ENCODE assay signal across 1 mouse cellular context in the genomic region with DNA sequence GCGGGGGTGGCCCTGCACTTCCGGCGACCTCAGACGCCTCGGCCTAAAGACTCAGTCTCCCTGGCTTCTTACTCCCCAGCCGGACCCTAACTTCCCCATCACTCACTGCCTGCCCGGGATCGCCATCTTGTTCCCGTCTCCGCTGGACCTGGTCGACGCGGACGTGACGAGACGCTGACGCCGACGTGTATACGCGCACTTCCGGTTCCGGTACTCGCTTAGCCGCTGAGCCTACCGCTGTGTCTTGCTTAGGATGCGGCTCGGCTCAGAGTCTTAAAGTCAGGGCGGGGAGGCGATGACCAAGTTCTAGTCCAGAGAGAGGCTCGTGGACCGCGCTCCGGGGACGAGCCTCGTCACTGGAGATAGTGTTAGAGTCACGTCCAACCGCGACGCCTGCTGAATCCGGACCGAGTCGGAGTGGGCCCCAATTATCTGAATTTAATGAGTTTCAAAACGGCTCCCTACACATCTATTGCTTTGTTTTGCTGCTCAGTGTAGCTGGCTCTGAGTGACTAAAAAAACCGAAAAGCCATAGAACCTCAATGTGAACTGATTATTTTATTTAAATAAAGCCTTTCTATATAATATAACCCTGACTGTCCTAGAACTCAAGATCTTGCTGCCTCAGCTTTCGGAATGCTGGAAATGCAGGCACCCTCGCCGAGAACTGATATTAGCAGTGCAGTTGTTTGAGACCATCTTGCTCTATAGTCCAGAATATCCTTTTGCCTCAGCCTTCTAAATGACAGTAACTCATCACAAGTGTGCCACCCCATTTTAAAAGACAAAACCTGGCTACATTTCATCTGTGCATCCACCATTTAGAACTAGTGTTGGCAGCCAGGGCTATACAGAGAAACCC.
TF ChIP-seq lines count a peak whose summit lies in the region.

Gene Nsrp1 (minus strand): TSS at position 163 of the 862 bp plus-strand sequence.

TF ChIP-seq in CH12.LX, 34 proteins besides CTCF, POLR2A, EP300 and RAD21:
- peak; percentile 32; the same call in 1 of the 2 replicates for TF ChIP-seq MEF2A (IDR thresholded peaks at IDR 0.05; ENCODE audit: borderline replicate concordance, low read depth, low read length)
- TF ChIP-seq NELFE (IDR thresholded peaks at IDR 0.05; ENCODE audit: low read depth, low read length) = peak; percentile 96; the same call in 1 of the 2 replicates
- peak; percentile 86; the same call in 1 of the 2 replicates for TF ChIP-seq KAT2A (IDR thresholded peaks at IDR 0.05; ENCODE audit: insufficient replicate concordance, low read length)
- TF ChIP-seq MAZ (IDR thresholded peaks at IDR 0.05; ENCODE audit: low read depth, low read length) = no peak
- TF ChIP-seq JUND (conservative IDR thresholded peaks at IDR 0.05; ENCODE audit: low read depth, low read length) = no peak
- peak; percentile 16; the same call in 1 of the 2 replicates for TF ChIP-seq GABPA (IDR thresholded peaks at IDR 0.05; ENCODE audit: insufficient replicate concordance, low read depth, low read length)
- TF ChIP-seq ZNF384 (IDR thresholded peaks at IDR 0.05; ENCODE audit: low read depth, low read length) = no peak
- TF ChIP-seq ZKSCAN1 (IDR thresholded peaks at IDR 0.05; ENCODE audit: borderline replicate concordance, low read depth, low read length) = no peak
- TF ChIP-seq ETS1 (conservative IDR thresholded peaks at IDR 0.05; ENCODE audit: low read depth, low read length) = peak; percentile 32; the same call in 1 of the 2 replicates
- no peak; the same call in 1 of the 2 replicates for TF ChIP-seq MAX (IDR thresholded peaks at IDR 0.05; ENCODE audit: low read length)
- TF ChIP-seq MXI1 (IDR thresholded peaks at IDR 0.05; ENCODE audit: low read depth, low read length) = peak; percentile 60
- peak; percentile 97 for TF ChIP-seq POLR2AphosphoS2 (IDR thresholded peaks at IDR 0.05; ENCODE audit: low read depth, low read length)
- TF ChIP-seq ZMIZ1 (IDR thresholded peaks at IDR 0.05; ENCODE audit: low read depth, low read length) = peak; percentile 95; the same call in 1 of the 2 replicates
- peak; percentile 96 for TF ChIP-seq ELF1 (IDR thresholded peaks at IDR 0.05; ENCODE audit: low read depth, low read length)
- no peak for TF ChIP-seq ZC3H11A (IDR thresholded peaks at IDR 0.05; ENCODE audit: low read depth, low read length)
- TF ChIP-seq MYC (IDR thresholded peaks at IDR 0.05; ENCODE audit: low read depth, low read length) = no peak
- TF ChIP-seq JUN (IDR thresholded peaks at IDR 0.05; ENCODE audit: insufficient read depth, low read depth, low read length) = no peak
- TF ChIP-seq CHD1 (IDR thresholded peaks at IDR 0.05; ENCODE audit: low read depth, low read length) = no peak
- TF ChIP-seq MAFK (IDR thresholded peaks at IDR 0.05; ENCODE audit: insufficient replicate concordance, low read length) = no peak
- no peak for TF ChIP-seq SMC3 (IDR thresholded peaks at IDR 0.05; ENCODE audit: low read depth, low read length)
- peak; percentile 91 for TF ChIP-seq TBP (conservative IDR thresholded peaks at IDR 0.05; ENCODE audit: low read depth, low read length)
- no peak for TF ChIP-seq E2F4 (IDR thresholded peaks at IDR 0.05; ENCODE audit: insufficient replicate concordance, low read depth, low read length)
- TF ChIP-seq SIN3A (IDR thresholded peaks at IDR 0.05; ENCODE audit: low read length) = no peak; the same call in none of the 2 replicates
- no peak for TF ChIP-seq PAX5 (IDR thresholded peaks at IDR 0.05; ENCODE audit: low read length)
- no peak; the same call in 1 of the 2 replicates for TF ChIP-seq USF2 (conservative IDR thresholded peaks at IDR 0.05; ENCODE audit: low read depth, low read length)
- peak; percentile 98 for TF ChIP-seq TCF12 (IDR thresholded peaks at IDR 0.05; ENCODE audit: low read depth, low read length)
- TF ChIP-seq RCOR1 (conservative IDR thresholded peaks at IDR 0.05; ENCODE audit: low read depth, low read length) = no peak
- 0 out of 2 replicates have a peak, but pooled peaks have one; percentile 41 for TF ChIP-seq UBTF (IDR thresholded peaks at IDR 0.05; ENCODE audit: low read depth, low read length)
- peak; percentile 68; the same call in 1 of the 2 replicates for TF ChIP-seq IRF4 (IDR thresholded peaks at IDR 0.05; ENCODE audit: low read depth, low read length)
- TF ChIP-seq NRF1 (IDR thresholded peaks at IDR 0.05; ENCODE audit: low read depth, low read length) = peak; percentile 61
- no peak for TF ChIP-seq USF1 (IDR thresholded peaks at IDR 0.05; ENCODE audit: low read depth, low read length)
- peak; percentile 23; the same call in 1 of the 2 replicates for TF ChIP-seq BHLHE40 (IDR thresholded peaks at IDR 0.05; ENCODE audit: low read depth, low read length)
- TF ChIP-seq CHD2 (IDR thresholded peaks at IDR 0.05; ENCODE audit: low read length) = 0 out of 2 replicates have a peak, but pooled peaks have one; percentile 36
- peak; percentile 93 for TF ChIP-seq HCFC1 (IDR thresholded peaks at IDR 0.05; ENCODE audit: low read depth, low read length)
